Mouse (Mus musculus): ENCODE data around the gene Mbd3l2.
"Not testable (repeated sequence)": the region's sequence is repeated elsewhere in the genome, so short reads cannot be mapped to it uniquely, and the experiment has no call there.

Mbd3l2 gene

GRCm38 (mm10) chr9:18430354-18430753 is at the start of gene Mbd3l2:
TSS of gene Mbd3l2 (plus strand) at chr9:18430654.
- no peak for DNase-seq

- DNase-seq, result no peak
These were observed 44.7 kb upstream of the Mbd3l2 start for GRCm38 (mm10) chr9:18385782-18386181.

GRCm38 (mm10) chr9:18399629-18400028 is 30.8 kb upstream of the Mbd3l2 start:
- DNase-seq, result no peak

DNA sequence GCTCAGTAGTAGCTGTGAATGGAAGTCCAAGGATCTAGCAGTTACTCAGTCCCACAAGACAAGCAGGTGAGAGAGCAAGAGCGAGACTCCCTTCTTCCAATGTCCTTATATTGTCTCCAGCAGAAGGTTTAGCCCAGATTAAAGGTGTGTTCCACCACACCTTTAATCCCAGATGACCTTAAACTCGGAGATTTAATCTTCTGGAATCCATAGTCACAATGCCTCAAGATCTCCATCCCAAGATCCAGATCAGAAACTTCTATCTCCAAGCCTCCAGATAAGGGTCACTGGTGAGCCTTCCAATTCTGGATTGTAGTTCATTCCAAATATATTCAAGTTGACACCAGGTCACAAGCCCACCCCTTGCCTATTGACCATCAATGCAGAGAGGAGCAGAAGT is 27.6 kb upstream of the Mbd3l2 start, which contains the start of gene Naalad2:
Gene Naalad2, minus strand, starts transcription at position 101 of the 400 bp plus-strand sequence.
- DNase-seq, result not testable (repeated sequence)

GRCm38 (mm10) chr9:18404118-18404517 is 26.3 kb upstream of the Mbd3l2 start, which contains the start of gene Ubtfl1:
TSS of gene Ubtfl1 (plus strand) at chr9:18404418.
- no peak for DNase-seq

DNA sequence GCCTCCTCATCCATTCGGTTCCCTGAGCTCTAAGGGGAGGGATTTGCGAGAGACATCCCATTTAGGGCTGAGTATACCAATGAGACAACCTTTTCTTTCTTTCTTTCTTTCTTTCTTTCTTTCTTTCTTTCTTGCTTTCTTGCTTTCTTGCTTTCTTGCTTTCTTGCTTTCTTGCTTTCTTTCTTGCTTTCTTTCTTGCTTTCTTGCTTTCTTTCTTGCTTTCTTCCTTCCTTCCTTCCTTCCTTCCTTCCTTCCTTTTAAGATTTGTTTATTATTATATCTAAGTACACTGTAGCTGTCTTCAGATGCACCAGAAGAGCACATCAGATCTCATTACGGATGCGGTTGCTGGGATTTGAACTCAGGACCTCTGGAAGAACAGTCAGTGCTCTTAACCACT is 18.1 kb upstream of the Mbd3l2 start:
- DNase-seq, result not testable (repeated sequence)

DNA sequence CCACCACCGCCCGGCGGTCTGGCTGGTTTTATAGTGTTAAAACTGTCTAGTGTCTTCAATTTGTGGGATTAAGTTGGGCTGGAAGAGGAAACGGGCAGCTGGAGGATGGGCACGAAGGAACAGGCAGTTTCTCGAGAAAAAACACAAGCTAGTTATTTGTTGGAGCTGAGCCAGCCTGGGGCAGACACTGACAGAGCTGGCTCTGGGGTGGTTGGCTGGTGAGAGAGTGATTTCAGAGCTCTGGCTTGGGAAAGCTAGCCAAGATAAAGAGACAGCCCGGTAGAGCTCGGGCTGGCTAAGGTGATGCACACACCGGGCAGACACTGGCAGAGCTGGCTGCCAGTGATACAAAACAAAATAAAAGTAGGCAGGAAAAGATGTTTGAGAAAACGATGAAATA is 1.2 kb downstream of the Mbd3l2 start:
- DNase-seq, result no peak

- no peak for DNase-seq
These were observed 26.1 kb downstream of the Mbd3l2 start for GRCm38 (mm10) chr9:18456520-18456919.

DNA sequence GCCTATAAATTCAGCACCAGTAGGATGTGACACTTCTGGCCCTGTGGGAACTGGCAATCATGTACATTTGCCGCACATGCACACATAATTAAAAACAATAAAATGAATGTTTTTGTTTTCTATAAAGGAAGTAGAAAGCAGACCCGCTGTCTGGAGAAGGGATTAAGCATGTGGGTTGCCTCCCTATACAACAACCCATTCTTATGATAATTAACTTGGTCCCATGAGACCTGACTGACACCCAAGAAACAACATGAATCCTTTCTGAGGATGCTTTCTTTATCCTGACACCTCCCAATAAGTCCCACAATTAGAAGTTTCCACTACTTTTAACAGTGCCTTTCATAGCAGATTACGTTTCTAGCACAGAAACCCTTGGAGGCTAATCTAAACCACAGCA is 36.9 kb downstream of the Mbd3l2 start:
- no peak for DNase-seq

- DNase-seq, result no peak
These were observed 37.6 kb downstream of the Mbd3l2 start for GRCm38 (mm10) chr9:18468005-18468404.

DNA sequence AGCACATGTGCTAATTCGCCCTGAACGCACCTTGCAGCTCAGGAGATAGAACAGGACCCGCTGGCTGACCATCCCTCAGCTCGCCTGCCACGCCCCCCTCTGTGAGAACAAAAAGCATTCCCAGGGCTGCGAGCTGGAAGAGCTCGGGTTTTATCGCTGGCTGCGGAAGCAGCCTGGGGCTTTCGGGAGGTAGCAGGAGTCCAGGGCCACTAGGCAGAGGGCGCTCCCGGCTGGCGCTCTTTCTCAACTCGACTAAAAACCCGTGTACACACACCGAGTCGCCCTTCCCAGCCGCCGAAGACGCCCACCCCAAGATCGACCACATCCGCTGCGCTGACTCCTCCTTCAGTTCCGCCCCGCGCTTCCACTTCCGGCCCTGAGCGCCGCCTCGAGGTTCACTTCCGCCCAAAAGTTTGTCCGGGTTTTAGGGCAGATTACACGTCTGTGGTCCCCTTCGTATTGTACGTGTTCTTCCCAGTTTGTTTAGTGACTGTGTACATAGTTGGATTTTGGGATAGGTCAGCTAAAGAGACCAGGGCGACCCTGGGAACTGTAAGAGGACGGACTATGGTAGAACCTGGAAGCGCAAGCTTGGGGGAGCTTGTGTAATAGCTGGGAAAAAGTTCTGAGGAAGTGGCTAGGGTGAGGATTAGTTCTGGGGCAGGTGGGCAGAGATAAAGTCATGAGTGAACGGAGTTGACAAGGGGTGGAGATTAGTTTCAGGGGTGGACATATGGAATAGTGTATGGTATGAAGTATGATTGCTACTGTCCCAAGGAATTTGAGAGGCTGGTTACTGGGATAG is 43.1 kb downstream of the Mbd3l2 start:
- DNase-seq, result peak; percentile 63 to 66

DNA sequence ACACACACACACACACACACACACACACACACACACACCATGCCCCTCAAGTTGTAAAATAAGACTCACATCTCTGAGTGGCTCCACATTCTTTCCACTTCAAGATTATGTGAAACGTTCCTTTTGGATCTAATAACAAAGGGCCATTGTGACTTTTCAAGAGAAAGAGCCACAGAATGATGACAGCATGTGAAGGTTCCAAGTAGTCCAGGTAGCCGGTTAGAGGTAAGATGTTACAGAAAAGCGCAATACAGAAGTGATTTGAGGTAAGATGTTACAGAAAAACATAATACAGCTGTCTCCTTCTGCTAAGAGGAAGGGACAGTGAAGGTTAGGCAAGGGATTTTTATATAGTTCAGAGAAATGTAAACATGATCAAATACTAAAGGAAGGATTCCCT is 47.7 kb downstream of the Mbd3l2 start, which contains the start of the genes Zfp558 and Mbd3l1:
Gene Zfp558, minus strand, starts transcription at position 101 of the 400 bp plus-strand sequence.
Gene Mbd3l1, plus strand, starts transcription at position 192 of the 400 bp plus-strand sequence.
- no peak for DNase-seq
